Mouse (Mus musculus) G1E (cell line): ENCODE measurements around the gene Opn4.

ENCODE experiments used
- CTCF ChIP-seq: IDR thresholded peaks from 2 replicates; pipeline ENCODE4 v1.5.1; 2012; ENCODE audit warnings: low read depth, low read length, inconsistent platforms, mixed read lengths
- GATA1 ChIP-seq: IDR thresholded peaks from 2 replicates; pipeline ENCODE4 v1.6.1; 2012; ENCODE audit warnings: borderline replicate concordance, low read length, inconsistent platforms, mixed read lengths
- GATA2 ChIP-seq: IDR thresholded peaks from 2 replicates; pipeline ENCODE4 v1.6.1; 2012; ENCODE audit warnings: low read depth, low read length, inconsistent platforms, borderline replicate concordance
- POLR2AphosphoS5 ChIP-seq: IDR thresholded peaks from 2 replicates; pipeline ENCODE4 v1.6.1; 2012; ENCODE audit warnings: low read depth, low read length, inconsistent platforms; ENCODE audit not compliant: insufficient replicate concordance
- TAL1 ChIP-seq: conservative IDR thresholded peaks from 2 replicates; pipeline ENCODE4 v1.6.1; 2012; ENCODE audit warnings: low read depth, low read length, inconsistent platforms, mixed read lengths

DNA sequence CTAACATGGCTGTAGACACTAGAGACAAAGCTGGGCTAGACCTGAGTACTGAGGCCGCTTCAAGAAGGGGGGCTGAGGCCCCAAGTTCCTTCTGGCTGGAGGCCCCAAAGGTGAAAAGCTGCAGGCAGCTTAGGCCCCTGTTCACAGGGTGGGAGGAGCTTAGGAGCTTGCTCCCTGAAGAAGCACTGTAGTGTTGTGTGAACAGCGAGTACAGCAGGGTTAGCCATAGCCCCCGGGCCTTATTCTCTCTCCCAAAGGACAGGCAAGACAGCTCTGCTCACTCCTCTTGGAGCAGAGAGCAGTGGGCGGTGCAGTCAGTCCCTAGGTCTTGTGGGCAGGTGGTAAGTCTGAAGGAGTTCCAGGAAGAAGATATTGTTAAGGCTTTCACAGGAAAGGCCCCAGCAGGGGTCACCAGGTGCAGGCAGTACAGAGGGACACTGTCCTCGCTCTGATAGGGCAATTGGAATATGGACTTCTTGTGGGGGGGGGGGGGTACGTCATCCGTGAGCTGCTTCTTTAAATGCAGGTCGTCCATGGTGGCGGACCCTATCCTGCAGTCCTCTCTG lies 26.5 kb downstream of the Opn4 start:
- no peak for TF ChIP-seq CTCF
- no peak for TF ChIP-seq TAL1
- TF ChIP-seq GATA2: no peak
- no peak for TF ChIP-seq GATA1
- no peak for TF ChIP-seq POLR2AphosphoS5
